Mouse (Mus musculus) liver, embryonic 11.5 days (tissue): ENCODE measurements around the gene Mrps34. TPM values are rescaled to one million over a fixed set of nuclear protein-coding genes. Genes with fewer than 3 reads are reported as not detected.

ENCODE experiments used
- ATAC-seq: fragments of 200-750 bp; cut with Nextera tagmentation; replicated peaks from 2 replicates; pipeline ENCODE4 v1.8.0; 2017; ENCODE audit warnings: moderate number of reproducible peaks, mild to moderate bottlenecking, moderate TSS enrichment, moderate library complexity; ENCODE audit not compliant: low FRiP score
- DNase-seq: peaks from one replicate; pipeline ENCODE4 v3.0.0-alpha.2; 2017; ENCODE audit warnings: low spot score
- H3K27ac ChIP-seq: fragments of 300-500 bp; sonication (generic); 2 replicates; pipeline ENCODE4 v1.5.1; 2014; ENCODE audit warnings: mild to moderate bottlenecking, low read depth, low read length, control low read depth
- H3K27me3 ChIP-seq: fragments of 300-500 bp; sonication (generic); replicated peaks from 2 replicates; pipeline ENCODE4 v1.6.1; 2014; ENCODE audit warnings: low read length, mixed read lengths; ENCODE audit not compliant: control insufficient read depth, insufficient read depth
- H3K36me3 ChIP-seq: fragments of 300-500 bp; sonication (generic); 2 replicates; pipeline ENCODE4 v1.6.1; 2014; ENCODE audit warnings: mild to moderate bottlenecking, low read length, moderate library complexity, mixed read lengths; ENCODE audit not compliant: control insufficient read depth, insufficient read depth
- H3K4me1 ChIP-seq: fragments of 300-500 bp; sonication (generic); replicated peaks from 2 replicates; pipeline ENCODE4 v1.6.1; 2014; ENCODE audit warnings: low read length, mixed read lengths; ENCODE audit not compliant: control insufficient read depth, insufficient read depth
- H3K4me2 ChIP-seq: fragments of 300-500 bp; sonication (generic); 2 replicates; pipeline ENCODE4 v1.6.1; 2014; ENCODE audit warnings: mild to moderate bottlenecking, control low read depth, moderate library complexity
- H3K4me3 ChIP-seq: fragments of 300-500 bp; sonication (generic); 2 replicates; pipeline ENCODE4 v1.5.1; 2014; ENCODE audit warnings: low read depth, low read length, control low read depth
- H3K9ac ChIP-seq: fragments of 300-500 bp; sonication (generic); 2 replicates; pipeline ENCODE4 v1.6.1; 2014; ENCODE audit warnings: low read depth, low read length, control low read depth
- H3K9me3 ChIP-seq: fragments of 300-500 bp; sonication (generic); 2 replicates; pipeline ENCODE4 v1.6.1; 2016; ENCODE audit warnings: low read length, inconsistent platforms, mixed read lengths; ENCODE audit not compliant: control insufficient read depth
- WGBS: fragments of 180-500 bp; shearing (Covaris S2); extraction: QIAGEN DNeasy Blood & Tissue Kit; methylation state at CpG from one replicate; pipeline ENCODE4 v1.1.7; 2014; 5-methylcytosine and 5-hydroxymethylcytosine counted together
- polyA plus RNA-seq: library from polyadenylated mRNA; unstranded; fragments of >200 nt; fragmentation: Nextera tagmentation; extraction: Ambion mirVana; gene quantifications from 2 replicates; pipeline ENCODE4 v1.2.1, GENCODE M21; 2014

Mrps34 gene
- polyA plus RNA-seq, 1 experiment from 2014 or later: 129 TPM

GRCm38 (mm10) chr17:24902124-24902523 lies 7.2 kb downstream of the Mrps34 start:
- ATAC-seq: no peak
- Histone ChIP-seq H3K4me2 (peak overlapping the region; percentile 52), H3K4me1 (peaks cover 27% of the 10 kb centered on the region), H3K9ac (no peak overlapping the region), H3K27me3 (no peaks in the 10 kb centered on the region), H3K4me3 (no peak overlapping the region), H3K9me3 (no peaks in the 10 kb centered on the region), H3K36me3 (peaks cover 74% of the 10 kb centered on the region), H3K27ac (no peak overlapping the region; the same call in 1 of the 2 replicates)
- WGBS: 89% methylated on average over 5 of the region's 5 CpGs
- DNase-seq: no peak

GRCm38 (mm10) chr17:24902671-24903474 lies 8.0 kb downstream of the Mrps34 start:
- 55% methylated on average over 9 of the region's 9 CpGs for WGBS

GRCm38 (mm10) chr17:24903767-24904166 lies 8.9 kb downstream of the Mrps34 start:
- Histone ChIP-seq H3K9me3 (no peaks in the 10 kb centered on the region), H3K27ac (peak overlapping the region; percentile 92), H3K4me1 (peaks cover 18% of the 10 kb centered on the region), H3K4me3 (no peak overlapping the region), H3K36me3 (peaks cover 64% of the 10 kb centered on the region), H3K9ac (peak overlapping the region; percentile 17; the same call in 1 of the 2 replicates), H3K27me3 (no peaks in the 10 kb centered on the region), H3K4me2 (no peak overlapping the region)
- ATAC-seq (no peak), DNase-seq (no peak)
- WGBS: 90% methylated on average over 9 of the region's 9 CpGs

More at GRCm38 (mm10) chr17:24902671-24903474, 8.0 kb downstream of the Mrps34 start:
- Histone ChIP-seq H3K36me3 (peaks cover 69% of the 10 kb centered on the region), H3K27me3 (no peaks in the 10 kb centered on the region), H3K4me2 (peak overlapping the region; percentile 52), H3K9ac (peak overlapping the region; percentile 17; the same call in 1 of the 2 replicates), H3K9me3 (no peaks in the 10 kb centered on the region), H3K4me3 (no peak overlapping the region), H3K4me1 (peaks cover 20% of the 10 kb centered on the region), H3K27ac (peak overlapping the region; percentile 92)
- DNase-seq (no peak), ATAC-seq (peak; percentile 97)

GRCm38 (mm10) chr17:24907591-24907990 lies 12.7 kb downstream of the Mrps34 start:
- Histone ChIP-seq H3K27me3 (no peaks in the 10 kb centered on the region), H3K4me2 (no peak overlapping the region), H3K4me1 (peaks cover 10% of the 10 kb centered on the region), H3K9ac (no peak overlapping the region), H3K9me3 (no peaks in the 10 kb centered on the region), H3K4me3 (no peak overlapping the region), H3K27ac (no peak overlapping the region), H3K36me3 (peaks cover 47% of the 10 kb centered on the region)
- WGBS: 96% methylated on average over 2 of the region's 2 CpGs
- DNase-seq (no peak), ATAC-seq (no peak)

- H3K27me3 ChIP-seq: no peaks in the 10 kb centered on the region
- no peak overlapping the region for H3K4me2 ChIP-seq
- no peaks in the 10 kb centered on the region for H3K9me3 ChIP-seq
- H3K9ac ChIP-seq: no peak overlapping the region
- no peaks in the 10 kb centered on the region for H3K4me1 ChIP-seq
- ATAC-seq: no peak
- H3K4me3 ChIP-seq: no peak overlapping the region
- no peak overlapping the region for H3K27ac ChIP-seq
- DNase-seq: no peak
- peaks cover 69% of the 10 kb centered on the region for H3K36me3 ChIP-seq
Measured at GRCm38 (mm10) chr17:24913984-24914383, 19.1 kb downstream of the Mrps34 start.

GRCm38 (mm10) chr17:24923246-24923645 lies 28.3 kb downstream of the Mrps34 start:
- 89% methylated on average over 1 of the region's 1 CpGs for WGBS
- ATAC-seq: no peak
- DNase-seq: no peak

GRCm38 (mm10) chr17:24929506-24929905 lies 34.6 kb downstream of the Mrps34 start:
- Histone ChIP-seq H3K27ac (no peak overlapping the region), H3K27me3 (no peaks in the 10 kb centered on the region), H3K4me1 (peaks cover 9% of the 10 kb centered on the region), H3K36me3 (peaks cover 17% of the 10 kb centered on the region; the same call in 1 of the 2 replicates), H3K9me3 (no peaks in the 10 kb centered on the region), H3K4me3 (no peak overlapping the region), H3K4me2 (no peak overlapping the region), H3K9ac (no peak overlapping the region)
- DNase-seq: no peak
- 92% methylated on average over 1 of the region's 1 CpGs for WGBS
- ATAC-seq: no peak

More at GRCm38 (mm10) chr17:24923246-24923645, 28.3 kb downstream of the Mrps34 start:
- no peaks in the 10 kb centered on the region for H3K4me1 ChIP-seq
- no peak overlapping the region for H3K9ac ChIP-seq
- H3K36me3 ChIP-seq: peaks cover 52% of the 10 kb centered on the region
- no peak overlapping the region for H3K27ac ChIP-seq
- no peaks in the 10 kb centered on the region for H3K27me3 ChIP-seq
- H3K4me3 ChIP-seq: no peak overlapping the region
- no peaks in the 10 kb centered on the region for H3K9me3 ChIP-seq
- H3K4me2 ChIP-seq: no peak overlapping the region

GRCm38 (mm10) chr17:24932431-24932830 lies 37.5 kb downstream of the Mrps34 start:
- H3K36me3 ChIP-seq: peaks cover 9% of the 10 kb centered on the region; the same call in 1 of the 2 replicates
- peaks cover 24% of the 10 kb centered on the region for H3K4me1 ChIP-seq
- no peak for ATAC-seq
- 91% methylated on average over 4 of the region's 4 CpGs for WGBS
- no peak overlapping the region for H3K9ac ChIP-seq
- no peaks in the 10 kb centered on the region for H3K9me3 ChIP-seq
- no peak for DNase-seq
- no peak overlapping the region for H3K4me3 ChIP-seq
- H3K4me2 ChIP-seq: no peak overlapping the region
- H3K27me3 ChIP-seq: no peaks in the 10 kb centered on the region
- no peak overlapping the region for H3K27ac ChIP-seq

- Histone ChIP-seq H3K4me1 (peaks cover 24% of the 10 kb centered on the region), H3K4me2 (no peak overlapping the region), H3K27ac (no peak overlapping the region), H3K9me3 (no peaks in the 10 kb centered on the region), H3K36me3 (peaks cover 5% of the 10 kb centered on the region; the same call in 1 of the 2 replicates), H3K9ac (no peak overlapping the region), H3K27me3 (no peaks in the 10 kb centered on the region), H3K4me3 (no peak overlapping the region)
- DNase-seq (no peak), ATAC-seq (no peak)
- WGBS: 88% methylated on average over 4 of the region's 4 CpGs
Measured at GRCm38 (mm10) chr17:24933163-24933562, 38.2 kb downstream of the Mrps34 start.
